Mouse (Mus musculus): ENCODE measurements at regions not wholly inside any gene's neighbourhood (a gene's known extent, or its start where the extent isn't known, plus 50 kb on each side); places are given as distances from the start of the nearest gene placed in this dataset.

DNA sequence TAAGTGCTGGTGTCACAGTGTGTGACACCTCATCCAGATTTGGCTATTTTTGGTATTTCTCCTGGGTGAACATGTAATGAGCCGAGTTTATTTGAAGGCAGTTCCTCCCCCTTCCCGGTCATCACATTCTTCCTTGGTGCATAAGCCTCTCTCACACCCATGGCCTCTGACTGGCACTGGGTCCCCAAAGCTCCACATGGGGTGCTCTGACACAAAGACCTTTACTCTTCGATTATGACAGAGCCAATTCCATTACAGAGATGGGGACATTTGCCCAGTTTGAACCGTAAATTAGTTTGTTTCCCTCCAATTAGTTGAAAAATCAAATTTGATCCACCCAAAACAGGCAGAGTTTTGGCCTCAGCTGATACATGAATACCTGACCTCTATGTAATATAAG lies 171.2 kb upstream of the Camk1g start:
- no peak for DNase-seq (ENCODE audit: low spot score)

DNA sequence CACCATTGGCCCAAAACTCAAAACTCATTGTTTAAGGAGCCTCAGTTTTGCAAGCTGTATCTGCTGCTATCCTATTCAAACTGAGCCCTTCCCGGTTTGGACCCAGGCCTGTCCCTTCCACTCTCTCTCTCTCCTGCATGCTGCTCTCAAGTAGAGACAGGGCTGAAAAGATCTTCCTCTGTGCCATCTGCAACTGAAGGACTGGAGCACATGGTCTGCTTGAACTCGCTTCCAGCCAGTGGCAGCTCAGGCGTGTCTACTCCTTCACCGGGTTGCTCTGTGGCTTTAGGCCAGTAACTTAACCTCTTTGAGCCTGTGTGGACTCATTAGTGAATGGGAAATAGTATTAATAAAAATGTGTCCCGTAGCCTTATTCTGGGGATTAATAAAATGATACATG lies 170.4 kb upstream of the Camk1g start:
- DNase-seq (ENCODE audit: low spot score), result no peak

DNA sequence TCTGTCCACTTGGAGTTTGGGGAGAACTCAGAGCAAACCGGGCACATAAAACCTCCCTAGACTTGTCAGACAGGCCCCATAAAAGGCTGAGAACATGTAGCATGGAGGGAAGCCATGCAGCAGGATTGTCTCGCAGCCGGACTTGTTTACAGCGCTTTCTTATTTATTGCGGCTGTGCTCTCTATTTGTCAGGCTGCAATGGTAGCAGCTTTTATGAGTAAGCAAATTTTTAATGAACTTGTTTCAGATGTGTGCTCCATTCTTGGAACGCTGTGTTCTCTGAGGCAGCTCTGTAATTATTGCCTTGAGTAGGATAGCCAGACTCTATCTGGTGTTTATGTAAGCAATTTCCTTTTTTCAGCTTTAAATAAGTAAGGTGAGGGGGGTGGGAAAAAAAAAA lies 169.2 kb upstream of the Camk1g start:
- no peak for DNase-seq (ENCODE audit: low spot score)

DNA sequence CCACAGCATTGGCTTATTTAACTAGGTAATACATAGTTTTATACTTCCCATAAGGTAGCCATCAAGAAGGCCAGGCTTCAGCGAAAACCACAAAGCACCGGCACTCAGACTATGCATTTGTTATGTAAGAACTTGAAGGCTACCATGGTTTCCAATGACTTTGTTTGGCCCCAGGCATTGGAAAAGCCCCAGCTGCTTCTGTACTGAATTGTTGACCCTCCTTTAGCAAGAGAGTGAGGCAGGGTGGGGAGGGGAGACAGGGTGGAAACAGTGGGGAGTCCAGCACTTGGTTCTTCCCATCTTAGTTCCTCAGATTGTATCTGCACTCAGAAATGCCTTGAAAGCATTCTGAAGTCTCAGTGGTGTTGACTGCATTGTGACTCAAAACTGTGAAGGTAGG lies 168.3 kb upstream of the Camk1g start:
- DNase-seq (ENCODE audit: low spot score), result no peak

DNA sequence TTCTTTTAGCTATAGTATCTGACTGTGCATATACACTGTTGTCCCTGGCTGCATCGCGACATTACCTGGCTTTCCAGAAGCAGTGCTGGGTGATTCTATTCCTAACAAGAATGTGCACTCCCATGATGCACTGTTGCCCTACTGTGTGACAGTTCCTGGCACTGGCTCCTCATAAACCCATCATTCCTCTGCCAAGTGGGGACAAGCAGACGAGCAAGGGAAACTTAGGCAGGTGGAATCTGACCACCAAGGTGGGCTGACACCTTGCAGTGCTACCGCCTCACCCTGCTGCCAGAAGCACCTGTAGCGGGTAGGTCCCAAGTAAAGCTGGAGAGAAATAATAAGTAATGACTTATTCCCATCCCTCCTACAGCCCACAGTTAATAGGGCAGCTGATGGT lies 167.5 kb upstream of the Camk1g start:
- DNase-seq (ENCODE audit: low spot score), result no peak

DNA sequence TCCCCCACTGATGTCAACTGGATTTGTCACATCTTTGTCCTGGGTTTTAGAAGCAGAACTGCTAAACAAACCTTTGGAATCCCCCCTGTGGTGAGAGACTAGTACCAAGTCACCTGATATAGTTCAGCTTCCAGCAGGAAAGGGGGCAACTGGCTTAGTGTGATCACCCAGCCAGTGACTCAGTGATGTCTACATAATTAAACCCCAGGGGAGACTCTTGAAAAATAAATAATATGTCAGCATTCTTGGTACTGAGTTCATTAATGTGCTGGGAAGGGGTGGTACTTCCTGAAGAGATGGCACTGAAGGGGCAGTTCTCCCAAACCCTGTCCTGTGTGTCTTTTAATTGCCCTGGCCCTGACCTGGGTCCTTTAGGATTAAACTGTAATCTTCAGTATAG lies 166.5 kb upstream of the Camk1g start:
- no peak for DNase-seq (ENCODE audit: low spot score)

DNA sequence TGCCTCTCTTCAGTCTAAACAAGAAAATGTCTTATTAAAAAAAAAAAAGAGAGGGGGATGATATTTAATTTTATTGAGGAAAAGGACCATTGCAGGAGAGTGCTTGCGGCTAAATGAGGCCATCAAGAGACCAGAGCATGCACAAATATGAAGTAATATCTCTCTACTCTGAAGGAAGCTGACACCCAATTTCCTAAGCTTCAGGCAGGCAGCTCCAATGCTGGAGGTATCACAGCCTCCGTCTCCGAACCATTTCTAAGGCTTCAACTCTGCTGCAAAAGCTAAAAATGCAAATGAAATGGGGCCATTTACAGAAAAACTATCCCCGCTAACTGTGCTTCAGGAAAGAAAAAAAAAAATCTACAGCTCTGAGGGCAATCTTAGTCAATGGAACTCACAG lies 164.4 kb upstream of the Camk1g start:
- DNase-seq (ENCODE audit: low spot score), result no peak

DNA sequence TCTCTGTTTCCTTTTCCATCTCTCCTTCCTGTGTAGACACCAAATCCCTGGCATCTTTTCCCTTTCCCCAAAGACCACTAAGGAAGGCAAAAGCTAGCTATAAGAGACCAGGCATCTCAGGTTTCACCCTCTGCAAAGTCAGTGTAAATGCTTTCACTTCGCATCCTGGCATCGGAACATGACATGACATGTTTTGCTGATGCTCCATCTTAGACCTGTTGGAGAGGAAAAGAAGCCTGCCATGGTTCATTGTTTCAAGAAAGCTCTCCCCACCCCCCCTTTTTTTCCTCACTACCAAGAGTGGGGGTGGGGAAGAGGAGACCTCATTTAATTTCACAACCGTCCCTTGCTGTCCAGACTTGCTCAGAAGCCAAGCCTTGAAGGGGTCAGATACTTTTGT lies 156.4 kb upstream of the Camk1g start:
- no peak for DNase-seq (ENCODE audit: low spot score)

DNA sequence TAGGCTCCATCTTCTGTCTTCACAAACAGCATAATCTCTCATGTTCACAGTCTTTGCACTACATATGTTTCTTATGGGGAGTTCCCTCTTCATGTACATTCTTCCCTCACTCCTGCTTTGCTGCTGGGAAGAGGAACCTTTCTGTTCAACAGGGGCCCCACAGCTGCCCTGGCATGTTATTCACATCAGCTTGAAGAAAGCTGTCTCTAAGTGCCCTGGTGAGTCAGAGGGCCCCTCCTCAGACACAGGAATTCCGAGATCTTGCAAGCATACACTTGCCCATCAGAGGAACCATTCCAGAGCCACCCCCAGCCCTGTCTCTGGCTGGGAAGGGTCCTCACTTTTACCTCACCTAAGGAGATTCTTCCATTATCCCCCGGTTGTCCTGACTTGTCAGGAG lies 151.9 kb upstream of the Camk1g start:
- no peak for DNase-seq (ENCODE audit: low spot score)

DNA sequence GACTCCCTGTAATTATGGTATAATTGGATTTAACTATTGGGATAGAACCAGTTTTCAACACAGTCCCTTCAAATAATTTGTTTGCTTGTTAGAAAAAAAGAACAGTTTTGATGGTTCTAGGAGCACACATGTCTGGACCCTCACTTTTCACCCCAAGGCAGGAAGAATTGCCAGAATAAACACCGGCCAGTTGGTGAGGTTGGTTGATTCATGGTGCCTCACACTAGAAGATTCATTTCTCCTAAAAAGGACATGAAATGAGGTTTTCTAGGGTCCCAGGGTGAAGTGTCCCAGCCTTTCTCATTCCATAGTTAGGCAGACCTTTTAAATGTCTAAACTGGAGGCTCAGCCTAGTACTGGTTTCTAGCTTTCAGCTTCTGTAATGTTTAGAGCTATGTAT lies 148.7 kb upstream of the Camk1g start:
- no peak for DNase-seq (ENCODE audit: low spot score)

DNA sequence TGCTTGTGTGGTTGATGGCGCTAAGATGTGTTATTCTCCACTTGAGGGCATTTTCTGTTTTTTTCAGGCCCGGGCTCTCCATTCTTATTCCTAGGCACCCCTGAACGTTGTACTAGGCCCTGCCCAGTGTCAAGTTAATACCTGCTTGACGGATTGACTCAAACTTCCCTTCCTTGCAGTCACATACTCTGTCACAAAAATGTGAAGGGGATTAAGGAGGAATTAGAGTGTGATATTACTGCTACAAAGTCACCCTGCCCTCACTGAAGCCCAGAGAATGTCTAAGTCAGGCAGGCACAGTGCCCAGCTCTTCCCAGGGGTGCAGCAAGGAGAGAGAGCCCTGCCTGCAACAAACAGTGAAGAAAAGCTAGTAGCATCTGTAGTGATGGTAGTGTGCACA lies 147.9 kb upstream of the Camk1g start:
- DNase-seq (ENCODE audit: low spot score), result no peak

DNA sequence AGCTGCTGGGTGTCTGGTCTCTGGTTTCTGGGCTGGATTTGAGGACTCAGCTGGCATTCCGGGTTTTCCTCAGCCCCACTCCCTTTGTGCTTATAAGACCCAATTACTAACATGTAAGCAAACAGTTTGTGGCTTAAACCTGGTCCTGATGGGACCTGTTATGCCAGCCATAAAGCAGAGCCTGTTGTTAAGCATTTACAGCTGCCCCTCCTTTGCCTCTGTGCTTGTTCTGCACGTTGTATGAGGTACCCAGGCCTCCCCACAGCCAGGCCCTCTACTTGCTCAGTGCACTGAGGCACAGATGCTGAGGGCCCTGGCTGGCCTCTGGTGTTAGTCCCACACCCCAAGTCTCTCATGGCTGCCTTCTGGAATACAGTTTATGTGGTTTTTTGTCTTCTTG lies 147.2 kb upstream of the Camk1g start:
- DNase-seq (ENCODE audit: low spot score), result no peak

DNA sequence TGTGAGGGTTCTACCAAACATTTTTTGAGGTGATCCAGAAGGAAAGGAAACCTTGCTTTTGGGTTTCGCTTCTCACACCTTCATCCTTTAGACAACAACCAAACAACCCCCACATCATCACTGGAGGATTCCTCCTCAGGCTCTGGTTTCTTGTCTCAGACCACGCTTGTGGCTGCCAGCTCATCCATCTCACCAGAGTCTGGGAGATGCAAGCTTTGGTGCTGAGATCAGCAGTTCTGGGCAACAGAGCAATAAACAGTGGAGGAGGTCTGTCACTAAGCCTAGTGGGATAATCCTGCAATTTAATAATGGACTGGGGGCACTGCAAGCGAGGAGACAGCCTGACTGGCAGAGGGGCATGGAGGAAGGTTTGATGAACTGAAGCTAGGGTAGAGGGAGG lies 146.3 kb upstream of the Camk1g start:
- DNase-seq (ENCODE audit: low spot score), result no peak

DNA sequence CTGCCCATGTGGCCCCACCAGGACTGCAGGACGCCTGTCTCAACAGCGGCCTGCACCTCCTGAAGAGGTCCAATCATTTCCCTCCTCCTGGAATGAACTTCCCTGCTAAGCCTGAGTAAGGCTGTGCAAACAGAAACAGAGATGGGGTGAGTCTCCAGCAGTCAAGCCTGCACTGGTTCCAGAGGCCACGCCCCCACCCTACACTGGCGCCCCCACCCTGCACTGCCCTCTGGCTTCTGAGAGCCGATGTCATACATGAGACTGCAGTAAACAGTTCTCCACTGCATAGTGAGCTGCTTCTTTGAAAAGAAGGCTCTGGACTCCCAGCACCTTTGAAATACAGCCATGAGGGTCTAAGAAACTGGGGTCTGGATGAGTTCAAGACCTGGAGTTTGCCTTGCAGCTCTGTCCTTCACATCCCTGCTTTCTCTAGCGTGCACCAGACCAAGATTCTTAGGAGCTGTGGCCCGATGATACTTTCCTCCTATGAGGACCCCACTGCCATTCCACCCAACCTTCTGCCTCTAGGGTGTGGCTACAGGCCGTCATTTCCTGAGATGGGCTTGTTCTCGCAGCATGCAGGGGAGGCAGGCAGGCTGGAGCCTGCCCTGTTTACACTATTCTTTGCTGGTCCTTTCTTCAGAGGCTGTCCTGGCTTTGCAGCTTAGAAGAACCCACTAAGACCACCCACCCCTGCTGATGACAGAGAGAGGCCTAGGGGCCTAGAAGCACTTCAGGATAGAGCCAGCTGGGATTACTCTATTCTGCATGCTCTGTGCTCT lies 144.0 kb upstream of the Camk1g start:
- DNase-seq (ENCODE audit: low spot score), result peak; percentile 14

DNA sequence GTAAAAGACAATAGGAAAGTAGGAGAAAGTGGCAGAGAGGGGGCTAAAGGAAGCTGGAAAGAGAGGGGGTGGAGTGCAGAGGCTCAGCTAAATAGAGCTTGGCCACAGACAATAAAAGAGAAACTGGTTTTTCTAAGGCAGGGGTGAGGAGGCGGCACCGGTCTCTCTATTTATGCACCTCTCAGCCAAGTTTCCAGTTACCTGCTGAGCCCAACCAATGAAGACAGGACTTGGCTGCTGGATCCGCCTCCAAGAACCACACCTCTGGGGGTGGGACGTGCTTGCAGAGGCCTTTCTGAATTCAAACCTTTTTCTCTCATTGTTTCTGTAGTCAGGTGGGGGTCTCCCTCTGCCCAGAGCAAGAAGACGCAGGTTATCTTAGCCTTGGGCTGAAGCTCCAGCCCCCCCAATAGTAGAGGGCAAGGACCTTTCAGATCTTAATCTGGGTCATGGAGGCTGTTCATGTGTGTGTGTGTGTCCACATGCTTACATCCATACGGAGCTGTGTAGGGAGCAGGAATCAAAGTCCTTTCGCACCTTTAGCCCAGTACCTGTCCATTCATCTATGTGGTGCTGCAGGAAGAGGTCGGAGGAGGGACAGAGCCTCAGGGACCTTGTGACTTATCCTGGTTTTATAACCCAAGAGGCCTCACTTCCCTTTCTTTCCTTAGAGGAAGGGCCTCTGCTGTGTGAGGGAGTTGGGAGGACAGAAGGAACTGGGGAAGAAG lies 140.1 kb upstream of the Camk1g start:
- DNase-seq (ENCODE audit: low spot score), result no peak

DNA sequence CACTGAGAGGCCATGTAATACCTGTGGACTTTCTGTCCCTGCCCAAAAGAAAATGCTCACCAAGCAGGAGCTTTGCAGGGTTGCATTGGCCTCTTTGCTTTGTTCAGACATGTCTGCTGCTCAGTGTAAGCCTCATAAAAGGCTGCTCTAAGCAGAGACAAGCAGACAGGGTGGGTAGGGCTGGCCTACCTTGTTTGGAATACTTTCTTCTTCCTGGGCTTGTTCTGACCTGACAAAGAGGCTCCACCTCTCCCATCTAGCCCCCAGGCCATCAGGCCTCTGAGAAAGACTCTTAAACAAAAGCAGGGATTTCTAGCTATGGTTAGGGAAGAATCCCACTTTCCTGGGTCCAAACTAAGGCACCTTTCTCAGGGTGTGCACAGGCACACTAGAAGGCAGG lies 138.2 kb upstream of the Camk1g start:
- no peak for DNase-seq (ENCODE audit: low spot score)

DNA sequence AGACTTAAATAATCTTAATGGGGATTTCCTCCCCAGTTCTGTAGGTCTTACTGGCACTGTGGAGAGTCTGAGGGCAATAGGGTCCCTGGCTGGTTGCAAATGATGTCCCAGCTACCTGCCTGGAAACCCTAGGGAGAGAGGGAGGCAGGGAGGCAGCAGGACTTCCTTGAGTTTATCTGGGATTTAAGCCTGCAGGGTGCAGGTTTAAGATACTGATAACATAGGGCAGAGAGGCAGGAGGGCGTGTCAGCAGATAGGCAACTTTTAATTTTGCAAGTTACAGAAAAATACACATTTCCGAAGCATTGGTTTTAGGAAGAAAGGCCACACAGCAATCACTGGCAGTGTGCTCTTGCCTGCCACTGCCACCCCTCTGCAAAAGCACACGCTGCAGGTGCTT lies 136.9 kb upstream of the Camk1g start:
- no peak for DNase-seq (ENCODE audit: low spot score)

DNA sequence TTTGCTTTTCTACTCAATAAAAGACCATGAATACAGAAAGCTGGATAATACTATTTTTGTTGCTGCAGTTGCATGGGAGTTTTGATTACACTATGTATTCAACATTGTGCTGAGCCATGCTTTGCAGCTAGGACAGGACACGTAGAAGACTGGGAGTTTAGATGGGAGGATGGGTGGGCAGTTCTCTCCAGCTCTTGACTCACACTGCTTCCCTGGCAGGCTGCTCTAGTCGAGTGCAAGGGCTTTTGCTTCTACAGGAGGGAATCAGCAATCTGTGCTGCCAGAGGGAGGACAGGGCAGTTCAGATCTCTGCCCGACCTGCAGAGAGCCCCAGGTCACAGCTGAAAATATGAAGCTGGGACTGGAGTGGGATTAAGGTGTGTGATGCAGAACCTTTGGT lies 135.3 kb upstream of the Camk1g start:
- DNase-seq (ENCODE audit: low spot score), result no peak

DNA sequence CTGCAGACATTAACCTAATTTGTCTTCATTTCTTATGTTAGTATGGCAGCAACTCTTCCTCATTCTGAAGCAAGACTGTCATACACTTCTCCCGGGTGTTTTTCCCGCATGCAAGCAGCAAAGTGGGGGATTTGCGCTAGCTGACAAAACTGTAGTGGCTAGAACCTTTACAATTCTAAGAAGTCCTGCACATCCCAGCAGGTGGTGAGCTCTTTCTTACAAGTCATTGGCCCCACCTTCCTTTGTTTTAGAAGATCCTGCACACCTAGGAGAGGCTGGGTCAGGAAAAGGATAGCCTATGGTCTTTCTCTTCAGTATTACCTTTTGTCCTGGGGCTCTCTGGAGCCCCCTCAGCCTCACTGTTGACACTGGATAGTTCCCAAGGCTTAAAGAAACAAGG lies 134.5 kb upstream of the Camk1g start:
- DNase-seq (ENCODE audit: low spot score), result no peak

DNA sequence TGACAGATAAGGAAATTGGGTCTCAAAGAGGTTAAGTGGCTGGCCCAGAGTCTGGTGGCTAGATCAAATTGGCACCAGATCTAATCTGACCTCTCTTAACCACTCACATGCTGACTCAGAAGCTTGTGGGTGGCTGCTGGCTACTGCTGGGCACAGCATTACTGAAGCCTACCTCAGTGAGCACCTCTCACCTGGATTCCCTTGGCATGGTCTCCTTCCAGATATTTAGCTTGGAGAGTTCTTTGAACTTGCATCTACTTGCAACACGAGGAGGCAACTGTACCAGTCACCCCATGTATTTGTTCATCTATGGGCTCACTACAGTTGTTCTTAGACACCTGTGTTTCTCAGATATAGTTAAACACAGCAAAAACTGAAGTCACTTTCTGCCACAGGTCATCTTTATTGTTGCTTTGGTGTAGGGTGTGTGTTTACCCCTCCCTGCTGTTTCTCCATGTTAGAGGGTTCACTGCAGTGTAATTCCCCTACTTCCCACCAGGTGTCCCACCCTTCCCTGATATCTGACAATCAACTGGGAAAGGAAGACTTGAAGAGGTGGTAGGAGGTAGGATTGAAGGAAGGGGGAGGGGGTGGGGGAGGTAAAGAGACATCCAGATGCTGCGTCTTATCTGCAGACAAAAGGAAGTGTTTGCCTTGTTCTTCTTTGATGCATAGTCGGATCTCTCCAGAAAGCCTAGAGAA lies 133.7 kb upstream of the Camk1g start:
- DNase-seq (ENCODE audit: low spot score), result peak; percentile 16

DNA sequence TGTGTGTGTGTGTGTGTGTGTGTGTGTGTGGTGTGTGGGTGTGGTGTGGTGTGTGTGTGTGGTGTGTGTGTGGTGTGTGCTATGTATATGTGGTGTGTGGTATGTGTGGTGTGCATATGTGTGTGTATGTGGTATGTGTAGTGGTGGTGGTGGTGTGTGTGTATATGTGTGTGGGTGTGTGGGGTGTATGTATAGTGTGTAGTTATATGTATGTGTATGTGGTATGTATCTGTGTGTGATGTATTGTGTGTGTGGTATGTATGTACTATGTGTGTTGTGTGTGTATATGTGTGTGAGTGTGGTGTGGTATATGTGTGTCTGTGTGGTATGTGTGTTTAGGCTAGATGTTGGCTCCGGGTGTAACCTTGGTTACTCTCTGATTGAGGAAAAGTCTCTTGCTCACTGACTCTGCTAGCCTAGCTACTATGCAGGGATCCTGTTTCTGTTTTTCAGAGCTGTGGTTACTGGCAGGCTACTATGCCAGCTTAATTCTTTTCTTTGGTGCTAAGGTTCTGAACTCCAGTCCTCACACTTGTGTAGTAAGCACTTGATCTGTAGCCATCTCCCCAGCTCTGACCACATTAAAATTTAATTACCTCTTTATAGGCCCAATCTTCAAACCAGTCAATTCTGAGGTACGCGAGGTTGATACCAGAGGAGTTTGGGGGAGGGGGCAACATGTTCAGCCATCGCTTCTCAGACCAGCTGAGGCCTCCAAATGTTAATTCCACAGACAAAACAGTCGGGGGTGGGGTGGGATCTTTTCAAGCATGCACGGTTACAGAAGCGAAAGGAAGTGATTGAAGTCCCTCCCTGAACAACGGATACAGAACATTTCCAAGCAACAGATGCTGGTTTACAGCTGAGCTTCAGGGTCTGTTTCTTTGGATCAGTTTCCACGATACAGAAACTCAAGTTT lies 126.4 kb upstream of the Camk1g start:
- no peak for DNase-seq (ENCODE audit: low spot score)

DNA sequence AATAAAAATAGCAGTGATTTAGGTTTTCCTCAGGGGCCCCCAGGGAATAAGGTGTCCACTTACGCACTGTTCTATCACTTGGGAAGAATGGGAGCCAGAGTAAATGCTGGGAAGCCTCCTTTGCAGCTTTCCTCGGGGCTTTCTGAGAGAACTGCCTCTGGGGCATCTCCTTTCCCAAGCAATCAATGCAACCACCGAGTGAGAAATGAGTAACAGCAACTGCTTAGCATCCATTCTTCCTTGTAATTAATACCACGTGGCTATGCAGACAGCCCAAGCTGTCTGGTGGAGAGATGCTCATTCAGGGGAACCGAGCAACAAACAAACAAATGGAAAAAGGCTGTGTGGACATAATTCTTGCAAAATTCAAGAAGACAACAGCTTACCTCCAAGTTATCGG lies 117.9 kb upstream of the Camk1g start:
- DNase-seq (ENCODE audit: low spot score), result no peak
